Mouse (Mus musculus): ENCODE data around the gene Gpd1l.
"Not testable (repeated sequence)": the region's sequence is repeated elsewhere in the genome, so short reads cannot be mapped to it uniquely, and the experiment has no call there.

The Gpd1l gene

GRCm38 (mm10) chr9:114933723-114934171 is at the start of gene Gpd1l:
Gene Gpd1l, minus strand, starts transcription at chr9:114933987.
- DNase-seq (ENCODE audit: low spot score): peak; percentile 94

GRCm38 (mm10) chr9:114982689-114983360 is 49.0 kb upstream of the Gpd1l start, which contains the start of gene Rps27rt:
Gene Rps27rt, minus strand, starts transcription at chr9:114982739.
- no peak for DNase-seq (ENCODE audit: low spot score)

- no peak for DNase-seq (ENCODE audit: low spot score)
Observed at GRCm38 (mm10) chr9:114979969-114980368, 46.2 kb upstream of the Gpd1l start.

- DNase-seq (ENCODE audit: low spot score): peak; percentile 85
Observed at GRCm38 (mm10) chr9:114978281-114979111, 44.7 kb upstream of the Gpd1l start, which contains the start of gene Osbpl10. Gene Osbpl10, plus strand, starts transcription at chr9:114978569.

- DNase-seq (ENCODE audit: low spot score): no peak
Observed at GRCm38 (mm10) chr9:114977461-114978280, 43.9 kb upstream of the Gpd1l start.

- not testable (repeated sequence) for DNase-seq (ENCODE audit: low spot score)
Observed at GRCm38 (mm10) chr9:114966286-114966685, 32.5 kb upstream of the Gpd1l start.

GRCm38 (mm10) chr9:114964093-114964492 is 30.3 kb upstream of the Gpd1l start:
- DNase-seq (ENCODE audit: low spot score): no peak

- DNase-seq (ENCODE audit: low spot score): no peak
Observed at GRCm38 (mm10) chr9:114960844-114961243, 27.1 kb upstream of the Gpd1l start.

GRCm38 (mm10) chr9:114960043-114960789 is 26.4 kb upstream of the Gpd1l start:
- DNase-seq (ENCODE audit: low spot score): no peak

GRCm38 (mm10) chr9:114956945-114957344 is 23.2 kb upstream of the Gpd1l start:
- DNase-seq (ENCODE audit: low spot score): no peak

- no peak for DNase-seq (ENCODE audit: low spot score)
Observed at GRCm38 (mm10) chr9:114955340-114955739, 21.6 kb upstream of the Gpd1l start.

- DNase-seq (ENCODE audit: low spot score): no peak
Observed at GRCm38 (mm10) chr9:114952866-114953265, 19.1 kb upstream of the Gpd1l start.

- no peak for DNase-seq (ENCODE audit: low spot score)
Observed at GRCm38 (mm10) chr9:114948395-114948794, 14.6 kb upstream of the Gpd1l start.

GRCm38 (mm10) chr9:114945576-114945975 is 11.8 kb upstream of the Gpd1l start:
- DNase-seq (ENCODE audit: low spot score): no peak

GRCm38 (mm10) chr9:114944642-114945041 is 10.9 kb upstream of the Gpd1l start:
- DNase-seq (ENCODE audit: low spot score): no peak

- DNase-seq (ENCODE audit: low spot score): no peak
Observed at GRCm38 (mm10) chr9:114936687-114937086, 2.9 kb upstream of the Gpd1l start.

- no peak for DNase-seq (ENCODE audit: low spot score)
Observed at GRCm38 (mm10) chr9:114935321-114935720, 1.5 kb upstream of the Gpd1l start.

- DNase-seq (ENCODE audit: low spot score): no peak
Observed at GRCm38 (mm10) chr9:114934231-114934630, 444 bp upstream of the Gpd1l start.

- DNase-seq (ENCODE audit: low spot score): no peak
Observed at GRCm38 (mm10) chr9:114933037-114933722, 607 bp downstream of the Gpd1l start.

GRCm38 (mm10) chr9:114932607-114933006 is 1.2 kb downstream of the Gpd1l start:
- DNase-seq (ENCODE audit: low spot score): no peak

All from testis, postnatal 10 days (tissue).